Mouse (Mus musculus) cortical plate, adult 2 months (tissue): ENCODE measurements at regions not wholly inside any gene's neighbourhood (a gene's known extent, or its start where the extent isn't known, plus 50 kb on each side); places are given as distances from the start of the nearest gene placed in this dataset.

Source experiments
- H3K27ac ChIP-seq: fragments of 200-500 bp; 2 replicates; pipeline ENCODE4 v1.5.1; 2012; ENCODE audit warnings: low read length, control low read depth, inconsistent platforms; ENCODE audit not compliant: insufficient read depth
- H3K4me1 ChIP-seq: fragments of 200-500 bp; 2 replicates; pipeline ENCODE4 v1.6.1; 2011; ENCODE audit warnings: low read length; ENCODE audit not compliant: control insufficient read depth, insufficient read depth
- H3K4me3 ChIP-seq: fragments of 200-500 bp; 2 replicates; pipeline ENCODE4 v1.5.1; 2011; ENCODE audit warnings: mild to moderate bottlenecking, low read length, control low read depth; ENCODE audit not compliant: insufficient read depth
- CTCF ChIP-seq: fragments of 200-500 bp; IDR thresholded peaks from 2 replicates; pipeline ENCODE4 v1.5.1; 2011; ENCODE audit warnings: mild to moderate bottlenecking, control low read depth, low read length; ENCODE audit not compliant: insufficient read depth; ENCODE audit errors: extremely low read depth
- POLR2A ChIP-seq: fragments of 200-500 bp; IDR thresholded peaks from 2 replicates; pipeline ENCODE4 v1.6.1; 2011; ENCODE audit warnings: mild to moderate bottlenecking, low read length, control low read depth; ENCODE audit not compliant: insufficient read depth; ENCODE audit errors: extremely low read depth

- H3K4me1 ChIP-seq, result no peaks in the 10 kb centered on the region
- no peak for TF ChIP-seq CTCF
- no peak for TF ChIP-seq POLR2A
- no peak overlapping the region for H3K4me3 ChIP-seq
- no peak overlapping the region for H3K27ac ChIP-seq
These were observed 74.0 kb downstream of the Adamts15 start for GRCm38 (mm10) chr9:30848249-30848648.

GRCm38 (mm10) chr9:30845609-30846290 lies 76.5 kb downstream of the Adamts15 start:
- H3K27ac ChIP-seq, result no peak overlapping the region
- H3K4me3 ChIP-seq, result no peak overlapping the region
- TF ChIP-seq POLR2A (no peak), CTCF (no peak)
- no peaks in the 10 kb centered on the region for H3K4me1 ChIP-seq

GRCm38 (mm10) chr9:30844079-30844563 lies 78.1 kb downstream of the Adamts15 start:
- Histone ChIP-seq H3K4me1 (no peaks in the 10 kb centered on the region), H3K4me3 (no peak overlapping the region), H3K27ac (no peak overlapping the region)
- TF ChIP-seq POLR2A (no peak), CTCF (no peak)

- Histone ChIP-seq H3K4me3 (no peak overlapping the region), H3K27ac (no peak overlapping the region), H3K4me1 (no peaks in the 10 kb centered on the region)
- TF ChIP-seq POLR2A (no peak), CTCF (no peak)
These were observed 87.3 kb downstream of the Adamts15 start for GRCm38 (mm10) chr9:30834908-30835307.

- TF ChIP-seq CTCF (no peak), POLR2A (no peak)
- no peaks in the 10 kb centered on the region for H3K4me1 ChIP-seq
- H3K27ac ChIP-seq, result no peak overlapping the region
- H3K4me3 ChIP-seq, result no peak overlapping the region
These were observed 87.7 kb downstream of the Adamts15 start for GRCm38 (mm10) chr9:30834565-30834905.

GRCm38 (mm10) chr9:30833836-30834564 lies 88.3 kb downstream of the Adamts15 start:
- Histone ChIP-seq H3K4me1 (no peaks in the 10 kb centered on the region), H3K4me3 (no peak overlapping the region), H3K27ac (no peak overlapping the region)
- TF ChIP-seq CTCF, result no peak
- no peak for TF ChIP-seq POLR2A

GRCm38 (mm10) chr9:30829158-30829870 lies 92.9 kb downstream of the Adamts15 start:
- TF ChIP-seq CTCF, result no peak
- Histone ChIP-seq H3K27ac (no peak overlapping the region), H3K4me1 (no peaks in the 10 kb centered on the region), H3K4me3 (no peak overlapping the region)

- TF ChIP-seq POLR2A, result no peak
- no peak for TF ChIP-seq CTCF
- Histone ChIP-seq H3K4me3 (no peak overlapping the region), H3K4me1 (no peaks in the 10 kb centered on the region), H3K27ac (no peak overlapping the region)
These were observed 94.5 kb downstream of the Adamts15 start for GRCm38 (mm10) chr9:30827780-30828179.

- TF ChIP-seq CTCF (no peak), POLR2A (no peak)
- no peak overlapping the region for H3K27ac ChIP-seq
- no peak overlapping the region for H3K4me3 ChIP-seq
- no peaks in the 10 kb centered on the region for H3K4me1 ChIP-seq
These were observed 98.1 kb downstream of the Adamts15 start for GRCm38 (mm10) chr9:30824056-30824625.

- Histone ChIP-seq H3K4me3 (no peak overlapping the region), H3K27ac (no peak overlapping the region), H3K4me1 (no peaks in the 10 kb centered on the region)
- TF ChIP-seq CTCF, result no peak
- TF ChIP-seq POLR2A, result no peak
These were observed 101.4 kb downstream of the Adamts15 start for GRCm38 (mm10) chr9:30820806-30821375.
